ENCODE assay signal across 8 mouse cellular contexts in genomic region chr3:88140178-88140902, GRCm38 (mm10). TPM values are rescaled to one million over a fixed set of nuclear protein-coding genes. Genes with fewer than 3 reads are reported as not detected.
DNase-seq lines count a peak whose midpoint lies in the region; ATAC-seq and TF ChIP-seq lines count a peak whose summit lies in the region.

No protein-coding gene starts in this region.

- H3K4me2 ChIP-seq in hindbrain, embryonic 11.5 days (replicated peaks; ENCODE audit: low read depth, low read length), result no peak overlapping the region
- peak overlapping the region; percentile 97; the same call in 1 of the 2 replicates for H3K4me2 ChIP-seq in limb, embryonic 11.5 days (ENCODE audit: low read depth, severe bottlenecking)
- H3K4me2 ChIP-seq in midbrain, embryonic 16.5 days (ENCODE audit: low read length), result no peak overlapping the region

- H3K27ac ChIP-seq in spleen, adult 2 months (ENCODE audit: insufficient read depth, low read length), result peak overlapping the region; percentile 99
- 0 out of 2 replicates have a peak overlapping the region, but pooled peaks have one; percentile 5 for H3K27ac ChIP-seq in hindbrain, embryonic 11.5 days (ENCODE audit: low read depth, low read length)
- peak overlapping the region; percentile 9 for H3K27ac ChIP-seq in limb, embryonic 11.5 days (replicated peaks; ENCODE audit: low read depth, low read length)
- peak overlapping the region; percentile 83 for H3K27ac ChIP-seq in midbrain, embryonic 16.5 days (ENCODE audit: low read length)

- H3K27me3 ChIP-seq in spleen, adult 2 months (ENCODE audit: control insufficient read depth, insufficient read depth, low read length), result no peaks in the 10 kb centered on the region
- peaks cover 22% of the 10 kb centered on the region for H3K27me3 ChIP-seq in hindbrain, embryonic 11.5 days (ENCODE audit: control insufficient read depth, insufficient read depth, low read length)
- no peaks in the 10 kb centered on the region for H3K27me3 ChIP-seq in limb, embryonic 11.5 days (ENCODE audit: control insufficient read depth, insufficient read depth, low read length)
- H3K27me3 ChIP-seq in midbrain, embryonic 16.5 days (ENCODE audit: control insufficient read depth, insufficient read depth, low read depth, low read length), result peaks cover 7% of the 10 kb centered on the region

- H3K9ac ChIP-seq in hindbrain, embryonic 11.5 days (ENCODE audit: low read depth, low read length), result no peak overlapping the region
- no peak overlapping the region for H3K9ac ChIP-seq in limb, embryonic 11.5 days (ENCODE audit: low read length)
- H3K9ac ChIP-seq in midbrain, embryonic 16.5 days (ENCODE audit: low read depth, low read length), result no peak overlapping the region

- 0 out of 2 replicates have a peak, but pooled peaks cover 1% of the 10 kb centered on the region for H3K36me3 ChIP-seq in spleen, adult 2 months (ENCODE audit: control insufficient read depth, insufficient read depth, low read length)
- no peaks in the 10 kb centered on the region for H3K36me3 ChIP-seq in hindbrain, embryonic 11.5 days (ENCODE audit: control insufficient read depth, insufficient read depth, low read length)
- no peaks in the 10 kb centered on the region for H3K36me3 ChIP-seq in limb, embryonic 11.5 days (ENCODE audit: control insufficient read depth, insufficient read depth, low read length)
- no peaks in the 10 kb centered on the region for H3K36me3 ChIP-seq in midbrain, embryonic 16.5 days (ENCODE audit: control insufficient read depth, insufficient read depth, low read length)

- WGBS in spleen, adult 2 months, result 22% methylated on average over 11 of the region's 11 CpGs
- WGBS in hindbrain, embryonic 11.5 days, result 33% methylated on average over 11 of the region's 11 CpGs
- 17% methylated on average over 11 of the region's 11 CpGs for WGBS in limb, embryonic 11.5 days
- 39% methylated on average over 11 of the region's 11 CpGs for WGBS in midbrain, embryonic 16.5 days

- no peak for DNase-seq in spleen, adult 2 months (ENCODE audit: low read depth in 1 of 2, low spot score in 2 of 2)
- DNase-seq in spleen, adult 12 weeks (ENCODE audit: low spot score), result no peak
- peak; percentile 92 for DNase-seq in fibroblast of lung, adult 2 months (ENCODE audit: low read depth)
- DNase-seq in hindbrain, embryonic 11.5 days (ENCODE audit: low spot score), result no peak
- DNase-seq in limb, embryonic 11.5 days (ENCODE audit: low spot score), result no peak
- no peak for DNase-seq in adrenal gland, postnatal 14 days
- no peak for DNase-seq in embryo, embryonic 10 days (ENCODE audit: low spot score)

- H3K4me1 ChIP-seq in spleen, adult 2 months (ENCODE audit: control insufficient read depth, insufficient read depth, insufficient read length), result peaks cover 33% of the 10 kb centered on the region; the same call in 1 of the 2 replicates
- peaks cover 16% of the 10 kb centered on the region for H3K4me1 ChIP-seq in hindbrain, embryonic 11.5 days (replicated peaks; ENCODE audit: control insufficient read depth, insufficient read depth, low read length)
- peaks cover 41% of the 10 kb centered on the region for H3K4me1 ChIP-seq in limb, embryonic 11.5 days (ENCODE audit: control insufficient read depth, insufficient read depth, low read length)
- peaks cover 37% of the 10 kb centered on the region for H3K4me1 ChIP-seq in midbrain, embryonic 16.5 days (ENCODE audit: control insufficient read depth, insufficient read depth, low read length)

- TF ChIP-seq POLR2A in spleen, adult 2 months (IDR thresholded peaks at IDR 0.05; ENCODE audit: low read depth, low read length), result no peak

- no peak for ATAC-seq in hindbrain, embryonic 11.5 days (ENCODE audit: low FRiP score)
- no peak for ATAC-seq in limb, embryonic 11.5 days (ENCODE audit: insufficient number of reproducible peaks, low FRiP score, low TSS enrichment, low read depth)
- no peak for ATAC-seq in midbrain, embryonic 16.5 days

- H3K4me3 ChIP-seq in spleen, adult 2 months (ENCODE audit: extremely low read depth, insufficient read depth, insufficient read length), result peak overlapping the region; percentile 40; the same call in 1 of the 2 replicates
- no peak overlapping the region for H3K4me3 ChIP-seq in hindbrain, embryonic 11.5 days (ENCODE audit: low read depth, low read length)
- H3K4me3 ChIP-seq in limb, embryonic 11.5 days (ENCODE audit: low read depth, low read length), result no peak overlapping the region
- H3K4me3 ChIP-seq in midbrain, embryonic 16.5 days (ENCODE audit: low read depth, low read length), result no peak overlapping the region

- TF ChIP-seq CTCF in spleen, adult 2 months (IDR thresholded peaks at IDR 0.05; ENCODE audit: extremely low read depth, insufficient read depth, insufficient read length, insufficient replicate concordance), result no peak

- no peaks in the 10 kb centered on the region for H3K9me3 ChIP-seq in hindbrain, embryonic 11.5 days (ENCODE audit: control insufficient read depth, low read length)
- H3K9me3 ChIP-seq in limb, embryonic 11.5 days (ENCODE audit: control insufficient read depth, low read length), result no peaks in the 10 kb centered on the region
- H3K9me3 ChIP-seq in midbrain, embryonic 16.5 days (replicated peaks; ENCODE audit: control insufficient read depth, low read length, poor library complexity, severe bottlenecking), result no peaks in the 10 kb centered on the region

RNA-seq across cellular contexts. Expression of gene Mef2d, which starts 1.8 kb away (rescaled TPM):
- polyA plus RNA-seq in spleen, adult 2 months (2012; rRNA removed), result 119 and 142 TPM in 2 replicates
- 12.0 and 12.3 TPM in 2 replicates for polyA plus RNA-seq in hindbrain, embryonic 11.5 days (2014; fragmentation: Nextera tagmentation; extraction: Ambion mirVana)
- polyA plus RNA-seq in limb, embryonic 11.5 days (2014; fragmentation: Nextera tagmentation; extraction: Ambion mirVana), result 12.6 and 14.3 TPM in 2 replicates
- 21.6 and 22.5 TPM in 2 replicates for polyA plus RNA-seq in midbrain, embryonic 16.5 days (2015; fragmentation: Nextera tagmentation; extraction: Ambion mirVana)
- 92.9 and 98.4 TPM in 2 replicates for total RNA-seq in adrenal gland, postnatal 14 days (2021)

RNA-seq across cellular contexts. Expression of gene Iqgap3, which starts 58.6 kb away (rescaled TPM):
- 4.3 and 5.0 TPM in 2 replicates for polyA plus RNA-seq in spleen, adult 2 months (2012; rRNA removed)
- polyA plus RNA-seq in hindbrain, embryonic 11.5 days (2014; fragmentation: Nextera tagmentation; extraction: Ambion mirVana), result 10.5 and 13.5 TPM in 2 replicates
- 16.0 and 19.6 TPM in 2 replicates for polyA plus RNA-seq in limb, embryonic 11.5 days (2014; fragmentation: Nextera tagmentation; extraction: Ambion mirVana)
- polyA plus RNA-seq in midbrain, embryonic 16.5 days (2015; fragmentation: Nextera tagmentation; extraction: Ambion mirVana), result 1.8 and 2.3 TPM in 2 replicates
- 7.3 and 8.0 TPM in 2 replicates for total RNA-seq in adrenal gland, postnatal 14 days (2021)

Comparison
In these comparisons a context has a peak if more than half of its experiments do, and no peak if none do; other contexts are left out.
1. H3K27ac ChIP-seq: peak in every context shown above with its lines; median percentile 99 in spleen, adult 2 months; 83 in midbrain, embryonic 16.5 days; 9 in limb, embryonic 11.5 days; 5 in hindbrain, embryonic 11.5 days.